Mouse (Mus musculus): ENCODE measurements around the gene 1810055G02Rik. TPM values are rescaled to one million over a fixed set of nuclear protein-coding genes. Genes with fewer than 3 reads are reported as not detected.
A peak's percentile ranks its signal among the peaks of the same experiment; 100 is the strongest.

1810055G02Rik gene
- polyA plus RNA-seq, 1 experiment from 2014 or later = 37.2 TPM

DNA sequence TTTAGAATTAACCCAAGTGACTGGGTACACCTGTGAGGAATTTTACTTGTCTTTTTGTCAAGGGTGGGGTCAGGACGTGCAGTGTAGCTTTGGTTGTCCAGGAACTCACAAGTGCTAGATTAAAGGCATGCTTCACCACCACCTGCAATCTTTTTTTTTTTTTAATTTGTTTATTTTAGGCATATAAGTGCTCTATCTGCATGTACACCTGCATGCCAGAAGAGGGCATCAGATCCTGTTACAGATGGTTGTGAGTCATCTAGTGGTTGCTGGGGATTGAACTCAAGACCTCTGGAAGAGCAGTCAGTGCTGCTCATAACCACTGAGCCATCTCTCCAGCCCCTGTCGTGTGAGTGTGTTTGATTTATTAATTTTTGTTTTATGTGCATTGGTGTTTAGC is 20.8 kb downstream of the 1810055G02Rik start:
- Histone ChIP-seq H3K4me2 (ENCODE audit: low read length) (no peak overlapping the region), H3K27ac (ENCODE audit: low read length) (no peak overlapping the region), H3K9me3 (ENCODE audit: control insufficient read depth, low read length) (no peaks in the 10 kb centered on the region), H3K36me3 (ENCODE audit: control insufficient read depth, insufficient read depth) (no peaks in the 10 kb centered on the region), H3K4me3 (replicated peaks; ENCODE audit: low read length) (no peak overlapping the region), H3K9ac (replicated peaks; ENCODE audit: low read depth, low read length) (no peak overlapping the region), H3K27me3 (replicated peaks; ENCODE audit: control insufficient read depth, insufficient read depth, low read length) (no peaks in the 10 kb centered on the region), H3K4me1 (replicated peaks; ENCODE audit: control insufficient read depth, insufficient read depth, low read length) (no peaks in the 10 kb centered on the region)
- 72% methylated on average over 2 of the region's 2 CpGs for WGBS
- ATAC-seq = no peak

DNA sequence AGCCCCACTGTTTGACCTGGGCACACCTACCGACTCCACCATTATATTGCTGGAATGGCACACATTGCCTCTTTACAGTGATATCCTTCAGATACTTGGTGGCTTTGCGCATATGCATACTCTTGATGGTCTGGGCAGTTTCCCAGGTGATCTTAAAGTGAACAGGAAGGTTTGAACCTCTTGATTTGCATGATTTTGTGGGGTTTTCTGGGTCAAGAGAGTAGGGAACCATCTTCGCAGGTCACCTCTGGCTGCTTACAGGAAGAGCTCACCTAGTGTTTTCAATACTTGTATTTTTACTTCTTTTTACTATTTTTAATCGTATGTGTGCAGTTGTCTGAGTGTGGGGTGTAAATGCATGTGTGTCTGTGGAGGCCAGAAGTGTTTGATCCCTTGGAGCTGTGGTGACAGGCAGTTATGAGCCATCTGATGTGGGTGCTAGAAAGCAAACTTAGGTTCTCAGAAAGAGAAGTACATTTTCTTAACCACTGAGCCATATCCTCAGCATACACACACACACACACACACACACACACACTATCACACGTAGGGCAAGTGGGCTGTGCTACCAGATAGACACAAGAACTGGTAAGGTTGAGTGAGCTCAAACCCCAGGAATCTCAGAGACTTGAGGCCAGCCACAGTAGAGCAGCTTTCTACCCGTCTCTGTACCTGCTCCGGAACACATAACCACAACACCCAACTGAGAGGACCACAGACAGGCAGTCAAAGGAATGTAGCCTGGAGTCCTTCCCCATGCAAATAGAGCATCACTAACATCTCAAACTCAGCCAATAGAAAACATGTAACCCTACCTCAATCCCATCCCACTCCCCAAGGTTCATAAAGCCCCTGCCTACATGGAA is 22.9 kb downstream of the 1810055G02Rik start:
- Histone ChIP-seq H3K4me2 (ENCODE audit: low read length) (no peak overlapping the region), H3K9ac (replicated peaks; ENCODE audit: low read depth, low read length) (no peak overlapping the region), H3K4me1 (replicated peaks; ENCODE audit: control insufficient read depth, insufficient read depth, low read length) (no peaks in the 10 kb centered on the region), H3K36me3 (ENCODE audit: control insufficient read depth, insufficient read depth) (no peaks in the 10 kb centered on the region), H3K4me3 (replicated peaks; ENCODE audit: low read length) (no peak overlapping the region), H3K27me3 (replicated peaks; ENCODE audit: control insufficient read depth, insufficient read depth, low read length) (no peaks in the 10 kb centered on the region), H3K9me3 (ENCODE audit: control insufficient read depth, low read length) (no peaks in the 10 kb centered on the region), H3K27ac (ENCODE audit: low read length) (no peak overlapping the region)
- no peak for ATAC-seq
- WGBS = 86% methylated on average over 7 of the region's 7 CpGs

DNA sequence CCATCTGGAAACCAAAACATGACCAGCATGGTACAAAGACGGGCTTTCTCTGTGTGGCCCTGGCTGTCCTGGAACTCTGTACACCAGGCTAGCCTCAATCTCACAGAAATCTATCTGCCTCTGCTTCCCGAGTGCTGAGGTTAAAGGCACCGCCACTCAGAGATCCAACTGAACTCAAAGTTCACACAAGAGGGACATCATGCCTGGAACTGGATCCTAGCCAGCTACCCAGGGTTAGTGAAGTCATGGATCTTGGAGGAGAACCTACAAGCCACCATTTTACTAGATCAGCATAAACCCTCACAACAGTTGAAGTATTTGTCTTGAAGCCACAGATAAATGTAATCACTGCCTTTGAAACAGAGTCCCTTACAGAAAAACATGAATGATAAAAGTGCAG is 27.9 kb downstream of the 1810055G02Rik start:
- ATAC-seq = no peak
- H3K9me3 ChIP-seq (ENCODE audit: control insufficient read depth, low read length) = no peaks in the 10 kb centered on the region
- H3K9ac ChIP-seq (replicated peaks; ENCODE audit: low read depth, low read length) = no peak overlapping the region
- H3K27ac ChIP-seq (ENCODE audit: low read length) = no peak overlapping the region
- no peak overlapping the region for H3K4me3 ChIP-seq (replicated peaks; ENCODE audit: low read length)
- H3K4me1 ChIP-seq (replicated peaks; ENCODE audit: control insufficient read depth, insufficient read depth, low read length) = no peaks in the 10 kb centered on the region
- no peaks in the 10 kb centered on the region for H3K27me3 ChIP-seq (replicated peaks; ENCODE audit: control insufficient read depth, insufficient read depth, low read length)
- H3K36me3 ChIP-seq (ENCODE audit: control insufficient read depth, insufficient read depth) = no peaks in the 10 kb centered on the region
- 88% methylated on average over 3 of the region's 3 CpGs for WGBS
- no peak overlapping the region for H3K4me2 ChIP-seq (ENCODE audit: low read length)

DNA sequence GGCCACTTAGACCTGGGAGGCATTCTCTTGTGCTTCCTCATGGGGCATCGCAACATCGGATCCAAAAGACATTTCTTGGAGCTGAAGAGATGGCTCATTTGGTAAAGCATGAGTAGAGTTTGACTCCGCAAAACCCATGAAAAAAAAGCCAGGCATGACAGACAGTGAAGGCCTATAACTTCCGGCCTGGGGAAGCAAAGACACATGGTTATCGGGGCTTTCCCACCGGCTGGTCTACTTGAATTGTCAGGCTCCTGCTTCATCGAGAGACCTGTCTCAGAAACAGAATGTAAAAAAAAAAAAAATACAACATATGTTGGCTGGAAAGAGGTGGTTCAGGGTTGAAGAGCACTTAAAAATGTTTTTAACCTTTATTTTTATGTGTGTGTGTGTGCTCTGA is 31.6 kb downstream of the 1810055G02Rik start:
- 0 out of 2 replicates have a peak, but pooled peaks cover 4% of the 10 kb centered on the region for H3K4me1 ChIP-seq (replicated peaks; ENCODE audit: control insufficient read depth, insufficient read depth, low read length)
- no peak overlapping the region for H3K9ac ChIP-seq (replicated peaks; ENCODE audit: low read depth, low read length)
- no peaks in the 10 kb centered on the region for H3K27me3 ChIP-seq (replicated peaks; ENCODE audit: control insufficient read depth, insufficient read depth, low read length)
- H3K4me2 ChIP-seq (ENCODE audit: low read length) = no peak overlapping the region
- H3K4me3 ChIP-seq (replicated peaks; ENCODE audit: low read length) = no peak overlapping the region
- ATAC-seq = no peak
- no peaks in the 10 kb centered on the region for H3K36me3 ChIP-seq (ENCODE audit: control insufficient read depth, insufficient read depth)
- H3K9me3 ChIP-seq (ENCODE audit: control insufficient read depth, low read length) = no peaks in the 10 kb centered on the region
- WGBS = 95% methylated on average over 7 of the region's 7 CpGs
- H3K27ac ChIP-seq (ENCODE audit: low read length) = no peak overlapping the region

DNA sequence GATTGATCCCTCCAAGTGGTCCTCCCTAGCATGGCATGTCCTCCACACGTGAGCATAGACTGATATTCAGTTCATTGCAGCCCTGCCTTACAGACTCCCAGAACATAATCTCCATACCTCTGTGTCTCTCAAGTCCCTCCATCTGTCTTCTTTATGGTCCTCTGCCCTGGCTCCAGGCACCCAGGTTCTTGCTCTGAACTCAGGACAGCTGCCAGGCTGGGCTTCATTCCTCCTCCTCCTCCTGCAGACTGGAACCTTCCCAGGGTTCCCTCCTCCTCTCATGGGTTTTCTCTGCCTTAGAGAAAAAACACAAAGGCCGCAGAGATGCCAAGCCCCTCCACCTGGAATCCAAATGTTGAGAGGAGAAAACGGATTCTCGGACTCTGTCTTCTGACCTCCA is 34.6 kb downstream of the 1810055G02Rik start:
- no peak overlapping the region; the same call in 1 of the 2 replicates for H3K27ac ChIP-seq (ENCODE audit: low read length)
- 0 out of 2 replicates have a peak overlapping the region, but pooled peaks have one; percentile 18 for H3K9ac ChIP-seq (replicated peaks; ENCODE audit: low read depth, low read length)
- no peak overlapping the region for H3K4me3 ChIP-seq (replicated peaks; ENCODE audit: low read length)
- H3K36me3 ChIP-seq (ENCODE audit: control insufficient read depth, insufficient read depth) = no peaks in the 10 kb centered on the region
- H3K4me1 ChIP-seq (replicated peaks; ENCODE audit: control insufficient read depth, insufficient read depth, low read length) = 0 out of 2 replicates have a peak, but pooled peaks cover 4% of the 10 kb centered on the region
- no peak for ATAC-seq
- no peaks in the 10 kb centered on the region for H3K9me3 ChIP-seq (ENCODE audit: control insufficient read depth, low read length)
- peak overlapping the region; percentile 18; the same call in 1 of the 2 replicates for H3K4me2 ChIP-seq (ENCODE audit: low read length)
- H3K27me3 ChIP-seq (replicated peaks; ENCODE audit: control insufficient read depth, insufficient read depth, low read length) = no peaks in the 10 kb centered on the region
- 23% methylated on average over 4 of the region's 4 CpGs for WGBS

DNA sequence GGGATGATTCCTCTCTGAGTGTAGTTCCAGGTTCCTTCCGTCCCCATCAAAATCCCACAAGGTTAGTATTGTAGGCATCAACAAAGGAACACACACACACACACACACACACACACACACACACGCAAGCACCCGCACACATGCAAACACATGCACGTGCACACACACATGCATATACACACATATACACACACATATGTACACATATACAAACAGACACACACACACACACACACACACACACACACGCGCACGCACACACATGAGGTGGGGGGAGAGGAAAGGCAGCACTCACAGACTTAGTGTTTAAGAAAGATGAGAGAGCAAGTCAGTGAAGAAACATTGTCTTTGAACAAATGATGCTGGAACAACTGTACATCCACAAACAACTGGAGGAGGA is 35.3 kb downstream of the 1810055G02Rik start:
- WGBS = 77% methylated on average over 7 of the region's 7 CpGs
- ATAC-seq = peak; percentile 43; the same call in 1 of the 2 replicates
- 0 out of 2 replicates have a peak, but pooled peaks cover 4% of the 10 kb centered on the region for H3K4me1 ChIP-seq (replicated peaks; ENCODE audit: control insufficient read depth, insufficient read depth, low read length)
- H3K4me2 ChIP-seq (ENCODE audit: low read length) = peak overlapping the region; percentile 68
- H3K4me3 ChIP-seq (replicated peaks; ENCODE audit: low read length) = peak overlapping the region; percentile 60
- H3K27ac ChIP-seq (ENCODE audit: low read length) = no peak overlapping the region
- H3K36me3 ChIP-seq (ENCODE audit: control insufficient read depth, insufficient read depth) = no peaks in the 10 kb centered on the region
- no peaks in the 10 kb centered on the region for H3K27me3 ChIP-seq (replicated peaks; ENCODE audit: control insufficient read depth, insufficient read depth, low read length)
- H3K9ac ChIP-seq (replicated peaks; ENCODE audit: low read depth, low read length) = no peak overlapping the region
- H3K9me3 ChIP-seq (ENCODE audit: control insufficient read depth, low read length) = 0 out of 2 replicates have a peak, but pooled peaks cover under 1% of the 10 kb centered on the region

DNA sequence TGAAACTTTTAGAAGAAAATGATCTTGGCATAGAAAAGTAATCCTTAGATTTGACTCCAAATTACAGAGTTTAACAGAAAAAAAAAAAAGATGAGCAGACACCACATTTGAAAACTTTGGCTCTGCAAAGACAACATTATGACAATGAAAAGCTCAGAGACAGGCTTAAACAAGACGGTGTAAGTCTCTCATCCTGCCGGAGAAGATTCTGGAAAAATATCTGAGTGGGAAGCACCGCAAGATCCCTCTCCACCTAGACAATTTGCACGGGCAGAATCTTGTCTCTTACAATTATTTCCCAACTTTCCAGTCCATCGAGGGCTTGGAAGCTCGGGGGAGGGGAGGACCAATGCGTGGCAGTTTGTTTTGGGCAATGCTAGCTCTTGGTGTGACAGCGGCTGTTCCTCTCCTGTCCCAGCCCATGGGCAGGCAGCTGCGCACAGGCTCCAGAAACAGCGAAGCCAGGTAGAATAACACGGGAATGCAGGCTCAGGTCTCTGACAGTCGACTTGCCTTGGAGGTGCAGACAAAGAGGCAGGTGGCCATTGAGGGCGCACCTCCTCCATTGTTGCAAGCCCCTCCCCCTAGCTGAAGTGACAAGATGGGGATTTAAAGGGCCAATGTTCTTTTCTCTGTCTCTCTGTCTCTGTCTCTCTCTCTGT is 35.9 kb downstream of the 1810055G02Rik start:
- peak; percentile 85 for ATAC-seq
- H3K9me3 ChIP-seq (ENCODE audit: control insufficient read depth, low read length) = 0 out of 2 replicates have a peak, but pooled peaks cover 2% of the 10 kb centered on the region
- 3% methylated on average over 13 of the region's 13 CpGs for WGBS
- no peaks in the 10 kb centered on the region for H3K36me3 ChIP-seq (ENCODE audit: control insufficient read depth, insufficient read depth)
- H3K9ac ChIP-seq (replicated peaks; ENCODE audit: low read depth, low read length) = peak overlapping the region; percentile 80
- peak overlapping the region; percentile 89 for H3K27ac ChIP-seq (ENCODE audit: low read length)
- H3K4me2 ChIP-seq (ENCODE audit: low read length) = peak overlapping the region; percentile 68
- peak overlapping the region; percentile 60 for H3K4me3 ChIP-seq (replicated peaks; ENCODE audit: low read length)
- H3K4me1 ChIP-seq (replicated peaks; ENCODE audit: control insufficient read depth, insufficient read depth, low read length) = 0 out of 2 replicates have a peak, but pooled peaks cover 4% of the 10 kb centered on the region
- H3K27me3 ChIP-seq (replicated peaks; ENCODE audit: control insufficient read depth, insufficient read depth, low read length) = no peaks in the 10 kb centered on the region

DNA sequence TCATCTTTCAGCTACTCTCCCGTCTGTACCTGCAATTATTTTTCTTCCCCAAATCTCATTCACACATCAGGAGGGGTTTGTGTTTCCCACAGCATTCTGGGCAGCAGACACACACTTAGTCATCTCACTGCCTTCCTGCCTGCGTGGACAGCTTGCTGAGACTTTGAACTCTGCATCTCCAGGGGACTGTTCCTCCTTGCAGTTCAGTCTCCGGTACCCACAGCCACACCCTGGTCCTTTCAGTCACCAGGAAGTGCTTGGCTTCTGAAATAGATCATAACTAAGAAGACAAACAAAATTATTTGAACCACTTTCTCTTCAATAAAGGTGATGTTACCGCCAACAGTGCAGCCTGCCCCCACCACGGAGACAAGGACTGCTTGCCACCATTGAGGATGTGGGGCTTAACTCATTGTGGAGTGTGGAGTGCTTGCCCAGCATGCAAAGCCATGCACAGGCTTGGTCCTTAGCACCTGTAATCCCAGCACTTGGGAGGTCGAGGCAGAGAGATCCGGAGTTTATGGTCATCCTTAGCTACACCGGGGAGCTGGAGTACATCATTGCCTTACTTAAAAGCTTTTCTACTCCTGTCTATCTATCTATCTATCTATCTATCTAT is 44.6 kb downstream of the 1810055G02Rik start:
- Histone ChIP-seq H3K27me3 (replicated peaks; ENCODE audit: control insufficient read depth, insufficient read depth, low read length) (no peaks in the 10 kb centered on the region), H3K9me3 (ENCODE audit: control insufficient read depth, low read length) (0 out of 2 replicates have a peak, but pooled peaks cover 2% of the 10 kb centered on the region), H3K4me1 (replicated peaks; ENCODE audit: control insufficient read depth, insufficient read depth, low read length) (no peaks in the 10 kb centered on the region), H3K27ac (ENCODE audit: low read length) (no peak overlapping the region), H3K9ac (replicated peaks; ENCODE audit: low read depth, low read length) (no peak overlapping the region), H3K4me2 (ENCODE audit: low read length) (no peak overlapping the region), H3K4me3 (replicated peaks; ENCODE audit: low read length) (no peak overlapping the region), H3K36me3 (ENCODE audit: control insufficient read depth, insufficient read depth) (no peaks in the 10 kb centered on the region)
- ATAC-seq = no peak
- 63% methylated on average over 8 of the region's 8 CpGs for WGBS

DNA sequence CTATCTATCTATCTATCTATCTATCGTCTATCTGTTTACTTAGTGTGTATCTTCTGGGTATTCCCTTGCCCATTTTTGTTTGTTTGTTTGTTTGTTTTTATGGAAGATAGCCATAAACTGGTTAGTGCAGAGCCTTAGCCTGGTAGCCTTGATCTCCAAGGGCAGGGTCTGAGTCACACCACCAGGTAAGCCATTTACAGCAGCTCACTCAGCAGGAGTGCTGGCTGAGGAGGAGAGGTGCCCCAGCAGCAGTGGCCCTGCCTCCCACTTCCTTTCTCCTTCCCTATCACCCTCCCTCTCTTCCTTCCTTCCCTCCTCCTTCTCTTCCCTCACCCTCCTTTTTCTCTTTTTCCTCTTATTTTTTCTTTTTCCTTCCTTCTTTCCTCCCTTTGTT is 45.1 kb downstream of the 1810055G02Rik start:
- no peak overlapping the region for H3K4me2 ChIP-seq (ENCODE audit: low read length)
- no peaks in the 10 kb centered on the region for H3K4me1 ChIP-seq (replicated peaks; ENCODE audit: control insufficient read depth, insufficient read depth, low read length)
- no peaks in the 10 kb centered on the region for H3K36me3 ChIP-seq (ENCODE audit: control insufficient read depth, insufficient read depth)
- no peak overlapping the region for H3K4me3 ChIP-seq (replicated peaks; ENCODE audit: low read length)
- WGBS = 93% methylated on average over 1 of the region's 1 CpGs
- no peak overlapping the region for H3K9ac ChIP-seq (replicated peaks; ENCODE audit: low read depth, low read length)
- ATAC-seq = no peak
- H3K9me3 ChIP-seq (ENCODE audit: control insufficient read depth, low read length) = 0 out of 2 replicates have a peak, but pooled peaks cover 2% of the 10 kb centered on the region
- no peaks in the 10 kb centered on the region for H3K27me3 ChIP-seq (replicated peaks; ENCODE audit: control insufficient read depth, insufficient read depth, low read length)
- no peak overlapping the region for H3K27ac ChIP-seq (ENCODE audit: low read length)

Data from forebrain, embryonic 16.5 days (tissue).